Comparison of ENCODE assay signal across 9 mouse cellular contexts in the genomic region with DNA sequence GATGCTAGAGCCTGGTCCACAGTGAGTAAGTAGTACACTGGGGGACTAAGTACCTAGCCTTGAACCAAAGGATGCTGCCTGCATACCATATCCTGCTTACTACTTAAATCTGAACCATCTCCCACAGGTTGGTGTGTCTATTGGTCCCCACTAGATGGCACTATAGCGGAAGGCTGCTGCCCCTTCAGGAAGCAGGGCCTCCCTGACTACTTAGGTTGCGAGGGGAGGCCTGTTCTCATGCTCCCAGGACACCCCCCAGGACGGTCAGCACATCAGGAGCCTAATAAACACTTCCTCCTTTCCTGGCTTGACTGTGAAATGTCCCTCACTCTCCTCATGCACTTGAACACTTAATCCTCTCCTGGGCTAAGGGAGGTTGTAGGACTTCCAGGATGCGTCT. TPM values are rescaled to one million over a fixed set of nuclear protein-coding genes. Genes with fewer than 3 reads are reported as not detected.
A peak's percentile ranks its signal among the peaks of the same experiment; 100 is the strongest.
DNase-seq lines count a peak whose midpoint lies in the region; ATAC-seq and TF ChIP-seq lines count a peak whose summit lies in the region.
"Had no signal": no experiment of that assay in that cellular context is flagged by ENCODE, and none has a peak within 500 bp of the region (broad histone marks: within the 10 kb centered on the region; RNA-seq: fewer than 3 reads in every experiment).

No protein-coding gene starts in this region.

- no peak overlapping the region for H3K4me3 ChIP-seq in forebrain, postnatal 0 days (ENCODE audit: low read depth, low read length)
- no peak overlapping the region for H3K4me3 ChIP-seq in forebrain, embryonic 11.5 days (ENCODE audit: low read depth, low read length)
- H3K4me3 ChIP-seq in cerebellum, adult 2 months (replicated peaks; ENCODE audit: insufficient read depth, low read depth, low read length): no peak overlapping the region

- no peaks in the 10 kb centered on the region for H3K27me3 ChIP-seq in forebrain, postnatal 0 days (ENCODE audit: insufficient read depth, low read length)
- peaks cover 23% of the 10 kb centered on the region for H3K27me3 ChIP-seq in forebrain, embryonic 11.5 days (ENCODE audit: control insufficient read depth, insufficient read depth, low read length)
- no peaks in the 10 kb centered on the region for H3K27me3 ChIP-seq in cerebellum, adult 2 months (ENCODE audit: control insufficient read depth, insufficient read depth, low read length)

- H3K9ac ChIP-seq in forebrain, postnatal 0 days: no peak overlapping the region
- no peak overlapping the region for H3K9ac ChIP-seq in forebrain, embryonic 11.5 days (ENCODE audit: low read length)

- H3K9me3 ChIP-seq in forebrain, postnatal 0 days (ENCODE audit: low read length): no peaks in the 10 kb centered on the region
- no peaks in the 10 kb centered on the region for H3K9me3 ChIP-seq in forebrain, embryonic 11.5 days (ENCODE audit: control insufficient read depth, low read length)

- peak; percentile 89 for TF ChIP-seq CTCF in forebrain, postnatal 0 days (IDR thresholded peaks at IDR 0.05; ENCODE audit: low read depth)
- TF ChIP-seq CTCF in cerebellum, adult 2 months (IDR thresholded peaks at IDR 0.05; ENCODE audit: borderline replicate concordance, insufficient read depth, low read depth, low read length): peak; percentile 84

- no peak overlapping the region for H3K4me2 ChIP-seq in forebrain, postnatal 0 days (ENCODE audit: low read depth)
- H3K4me2 ChIP-seq in forebrain, embryonic 11.5 days (ENCODE audit: low read depth, low read length, severe bottlenecking): no peak overlapping the region

- H3K4me1 ChIP-seq in forebrain, postnatal 0 days (ENCODE audit: insufficient read depth): no peaks in the 10 kb centered on the region
- H3K4me1 ChIP-seq in forebrain, embryonic 11.5 days (replicated peaks; ENCODE audit: control insufficient read depth, insufficient read depth, low read length): peaks cover 6% of the 10 kb centered on the region
- H3K4me1 ChIP-seq in cerebellum, adult 2 months (ENCODE audit: control insufficient read depth, insufficient read depth, low read length): peaks cover 10% of the 10 kb centered on the region

- WGBS in forebrain, postnatal 0 days: 42% methylated on average over 4 of the region's 4 CpGs
- 46% methylated on average over 4 of the region's 4 CpGs for WGBS in forebrain, embryonic 11.5 days
- WGBS in cerebellum, adult 2 months: 30% methylated on average over 4 of the region's 4 CpGs

- peaks cover 73% of the 10 kb centered on the region for H3K36me3 ChIP-seq in forebrain, postnatal 0 days (ENCODE audit: insufficient read depth)
- peaks cover 47% of the 10 kb centered on the region for H3K36me3 ChIP-seq in forebrain, embryonic 11.5 days (ENCODE audit: control insufficient read depth, insufficient read depth, low read length)

- ATAC-seq in forebrain, postnatal 0 days: peak; percentile 47
- ATAC-seq in forebrain, embryonic 11.5 days (replicated peaks; ENCODE audit: low FRiP score): no peak
- ATAC-seq in hematopoietic stem cell, adult 5-6 weeks (replicated peaks in 1 of 2; ENCODE audit: insufficient read depth in 1 of 2, low FRiP score in 2 of 2, low TSS enrichment in 1 of 2, low read depth in 1 of 2, poor library complexity in 2 of 2, severe bottlenecking in 2 of 2): peak; percentile 68 to 84

- peak; percentile 76 for DNase-seq in forebrain, postnatal 0 days
- no peak for DNase-seq in forebrain, embryonic 11.5 days (ENCODE audit: low spot score)
- DNase-seq in right cerebral cortex, adult 18-20 months: peak; percentile 65
- no peak for DNase-seq in right cerebral cortex, adult 2 months (ENCODE audit: low spot score in 2 of 2)
- peak; percentile 65 to 74 for DNase-seq in cerebellum, adult 2 months
- DNase-seq in lung, postnatal 14 days: peak; percentile 58
- peak; percentile 73 for DNase-seq in thymus, postnatal 14 days

- no peak for TF ChIP-seq POLR2A in cerebellum, adult 2 months (IDR thresholded peaks at IDR 0.05; ENCODE audit: borderline replicate concordance, insufficient read depth, low read length)

- H3K27ac ChIP-seq in forebrain, postnatal 0 days (ENCODE audit: low read depth, low read length): no peak overlapping the region
- H3K27ac ChIP-seq in forebrain, embryonic 11.5 days (ENCODE audit: low read depth, low read length): no peak overlapping the region
- H3K27ac ChIP-seq in cerebellum, adult 2 months (ENCODE audit: insufficient read depth, low read length): no peak overlapping the region

RNA-seq across cellular contexts. Expression of a gene that starts 4.0 kb away (rescaled TPM):
- 26.7 and 38.0 TPM in 2 replicates for total RNA-seq in forebrain, postnatal 0 days (2014; rRNA removed)
- polyA plus RNA-seq in forebrain, postnatal 0 days (2015; fragmentation: Nextera tagmentation; extraction: Ambion mirVana): 24.4 and 29.8 TPM in 2 replicates
- 0.84 and 1.2 TPM in 2 replicates for polyA plus RNA-seq in forebrain, embryonic 11.5 days (2014; fragmentation: Nextera tagmentation; extraction: Ambion mirVana)
- 1,376 and 1,380 TPM in 2 replicates for polyA plus RNA-seq in cerebellum, adult 2 months (2012; rRNA removed)
- total RNA-seq in hematopoietic stem cell, adult 5-6 weeks (2017): 4.8 and 6.6 TPM in 2 replicates

RNA-seq across cellular contexts. Expression of a gene that starts 15.8 kb away (rescaled TPM):
- 0.48 TPM in 1 of 2 replicates, not detected in the other for total RNA-seq in forebrain, postnatal 0 days (2014; rRNA removed)
- 0.19 and 0.61 TPM in 2 replicates for polyA plus RNA-seq in forebrain, postnatal 0 days (2015; fragmentation: Nextera tagmentation; extraction: Ambion mirVana)
- 0.29 and 0.39 TPM in 2 replicates for polyA plus RNA-seq in forebrain, embryonic 11.5 days (2014; fragmentation: Nextera tagmentation; extraction: Ambion mirVana)
- 9.4 and 10.8 TPM in 2 replicates for polyA plus RNA-seq in cerebellum, adult 2 months (2012; rRNA removed)
- 4.3 and 13.0 TPM in 2 replicates for total RNA-seq in hematopoietic stem cell, adult 5-6 weeks (2017)

RNA-seq across cellular contexts. Expression of a gene that starts 24.9 kb away (rescaled TPM):
- 244 and 265 TPM in 2 replicates for total RNA-seq in forebrain, postnatal 0 days (2014; rRNA removed)
- polyA plus RNA-seq in forebrain, postnatal 0 days (2015; fragmentation: Nextera tagmentation; extraction: Ambion mirVana): 176 and 178 TPM in 2 replicates
- 133 and 135 TPM in 2 replicates for polyA plus RNA-seq in forebrain, embryonic 11.5 days (2014; fragmentation: Nextera tagmentation; extraction: Ambion mirVana)
- polyA plus RNA-seq in cerebellum, adult 2 months (2012; rRNA removed): 148 and 153 TPM in 2 replicates
- 89.4 and 90.0 TPM in 2 replicates for total RNA-seq in hematopoietic stem cell, adult 5-6 weeks (2017)

RNA-seq across cellular contexts. Expression of a gene that starts 54.3 kb away (rescaled TPM):
- total RNA-seq in forebrain, postnatal 0 days (2014; rRNA removed): not detected in 2 replicates
- not detected in 2 replicates for polyA plus RNA-seq in forebrain, postnatal 0 days (2015; fragmentation: Nextera tagmentation; extraction: Ambion mirVana)
- polyA plus RNA-seq in forebrain, embryonic 11.5 days (2014; fragmentation: Nextera tagmentation; extraction: Ambion mirVana): 2.0 and 3.3 TPM in 2 replicates
- 1.3 and 1.4 TPM in 2 replicates for polyA plus RNA-seq in cerebellum, adult 2 months (2012; rRNA removed)
- total RNA-seq in hematopoietic stem cell, adult 5-6 weeks (2017): not detected in 2 replicates
- total RNA-seq: left cerebral cortex, postnatal 36 days had no signal

Comparison
In these comparisons a context has a peak if more than half of its experiments do, and no peak if none do; other contexts are left out.
1. DNase-seq: peak in forebrain, postnatal 0 days (single experiment), right cerebral cortex, adult 18-20 months (single experiment), cerebellum, adult 2 months (2 of 2), lung, postnatal 14 days (single experiment) and thymus, postnatal 14 days (single experiment); none in forebrain, embryonic 11.5 days (single experiment) and right cerebral cortex, adult 2 months (0 of 2).
2. RNA of a gene that starts 4.0 kb away (polyA plus RNA-seq): 1,376 to 1,380 TPM in cerebellum, adult 2 months; 24.4 to 29.8 TPM in forebrain, postnatal 0 days and 0.84 to 1.2 TPM in forebrain, embryonic 11.5 days; every median in the first group is over 10 times any median in the second.